Mouse (Mus musculus) mesoderm, embryonic 11.5 days (tissue): Measurements from ENCODE around the gene Hs6st2.

Experiments
- DNase-seq: peaks from one replicate; pipeline ENCODE4 v3.0.0-alpha.2; 2012; ENCODE audit warnings: low read depth, low spot score

The Hs6st2 gene

DNA sequence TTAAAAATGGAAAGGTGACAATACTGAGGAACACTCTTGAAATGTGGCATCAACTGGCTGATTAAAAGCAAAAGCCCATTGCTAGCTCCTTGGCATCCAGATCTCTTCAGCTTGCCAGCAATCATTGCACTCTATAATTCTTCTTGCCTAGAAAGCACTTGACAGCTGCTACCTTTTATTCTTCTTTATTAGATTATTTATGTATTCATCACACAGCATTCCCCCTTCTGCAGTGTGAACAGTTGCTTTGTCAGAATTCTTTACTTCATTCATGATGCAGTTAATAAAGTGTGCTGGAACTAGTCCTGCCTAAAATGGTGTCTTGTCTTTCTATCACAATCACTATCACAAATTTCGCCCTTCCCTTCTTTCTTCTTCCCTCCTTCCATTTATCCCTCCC, 332.0 kb downstream of the Hs6st2 start:
- no peak for DNase-seq

DNA sequence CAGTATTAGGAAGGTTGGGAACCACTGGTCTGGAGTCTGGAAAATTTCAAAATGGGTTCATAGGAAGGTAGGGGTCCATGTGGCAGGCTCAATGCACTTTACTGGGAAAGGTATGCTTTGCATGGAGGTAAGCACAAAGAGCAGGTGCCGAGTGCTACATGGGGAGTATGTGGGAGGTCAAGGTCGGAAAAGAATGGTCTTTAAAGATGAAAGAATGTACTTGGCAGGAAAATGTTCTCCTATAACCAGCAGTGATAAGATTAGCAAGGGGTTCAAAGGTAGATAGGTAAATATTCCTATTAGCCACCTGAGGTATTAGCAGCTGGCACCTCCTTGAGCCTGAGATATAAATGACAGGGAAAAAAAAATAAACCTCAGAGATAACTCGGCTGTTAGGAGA, 338.1 kb downstream of the Hs6st2 start:
- DNase-seq = no peak
